Mouse (Mus musculus) spleen, embryonic (tissue): ENCODE data around the gene Gm14685.
"Not testable (repeated sequence)": the region's sequence is repeated elsewhere in the genome, so short reads cannot be mapped to it uniquely, and the experiment has no call there.

ENCODE experiments used
- CTCF ChIA-PET: fragments of 350-600 bp; sonication (Branson Sonifier 250); formaldehyde crosslinking; loops from one replicate; lab custom pipeline; 2022; lab: Charles Lee

The Gm14685 gene

GRCm38 (mm10) chrX:73116747-73117146 is at the start of gene Gm14685:
Gm14685 (plus strand) TSS chrX:73117047.
- CTCF ChIA-PET: not testable (repeated sequence)

GRCm38 (mm10) chrX:73082267-73083055 is 34.4 kb upstream of the Gm14685 start, which contains the start of gene Xlr4a:
Xlr4a (minus strand) TSS chrX:73082478.
- CTCF ChIA-PET: not testable (repeated sequence)

DNA sequence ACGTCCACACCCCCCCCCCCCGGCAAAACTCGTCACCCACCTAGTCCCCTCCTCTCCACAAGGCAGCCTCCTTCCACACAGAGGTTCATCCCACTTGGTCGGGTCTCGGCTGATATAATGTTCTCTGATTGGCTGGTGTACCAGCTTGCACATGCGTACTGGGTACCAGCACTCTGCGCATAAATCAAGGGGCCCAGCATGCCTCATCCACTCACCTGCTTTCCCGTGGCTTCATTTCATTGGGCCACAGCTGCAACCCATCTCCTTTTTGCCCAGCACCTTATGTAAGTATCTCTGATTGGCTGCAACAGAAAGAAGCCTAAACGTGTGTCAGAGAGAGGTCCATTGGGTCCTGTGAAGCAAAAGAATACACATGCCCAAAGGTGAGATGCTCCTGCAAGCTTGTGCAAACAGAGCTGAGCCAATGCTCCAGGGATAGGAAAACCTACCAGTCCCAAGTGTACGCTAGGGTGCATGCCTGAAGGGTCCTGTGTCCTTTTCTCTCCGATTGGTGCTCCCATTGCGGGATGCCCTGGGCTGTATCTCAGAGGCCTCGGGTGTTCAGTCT is 19.8 kb upstream of the Gm14685 start, which contains the start of gene Xlr3a:
TSS of gene Xlr3a (minus strand) at position 155 of the 568 bp plus-strand sequence.
- CTCF ChIA-PET: not testable (repeated sequence)

- CTCF ChIA-PET: not testable (repeated sequence)
These were observed 6.3 kb downstream of the Gm14685 start for GRCm38 (mm10) chrX:73122859-73123829.

DNA sequence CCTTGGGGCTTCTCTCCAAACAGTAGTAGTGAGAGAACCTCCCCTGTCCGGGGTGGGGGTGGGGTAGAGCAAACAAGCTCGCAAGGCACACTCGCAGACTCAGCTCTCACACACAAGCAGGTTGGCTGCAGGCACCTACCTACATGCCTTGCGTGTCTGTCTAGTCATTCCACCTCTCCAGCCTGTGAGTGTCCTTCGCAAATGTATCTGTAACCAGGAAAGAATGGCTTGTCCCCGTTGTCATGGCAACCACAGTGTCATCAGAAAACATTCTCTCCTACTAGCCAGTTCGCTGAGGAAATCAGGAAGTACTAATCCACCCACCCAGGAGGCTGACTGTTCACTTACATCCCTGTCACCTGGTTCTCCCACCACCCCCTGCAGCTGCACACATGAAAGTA is 26.4 kb downstream of the Gm14685 start:
- CTCF ChIA-PET: not testable (repeated sequence)

DNA sequence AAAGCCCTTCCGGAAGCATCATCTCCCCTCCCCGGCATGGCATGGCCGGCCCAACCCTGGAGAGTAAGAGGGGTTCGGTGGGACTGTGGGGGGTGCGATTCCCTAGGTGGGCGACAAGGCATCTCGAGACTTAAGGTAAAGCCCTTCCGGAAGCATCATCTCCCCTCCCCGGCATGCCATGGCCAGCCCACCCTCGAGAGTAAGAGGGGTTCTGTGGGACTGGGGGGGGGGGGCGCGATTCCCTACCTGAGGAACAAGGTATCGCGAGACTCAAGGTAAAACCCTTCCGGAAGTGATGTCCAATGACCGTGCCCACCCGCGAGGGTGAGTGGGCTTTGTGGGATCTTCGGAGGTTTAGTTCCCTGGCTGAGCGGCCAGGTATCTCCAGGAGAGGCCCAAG is 31.6 kb downstream of the Gm14685 start, which contains the start of gene Xlr5b:
TSS of gene Xlr5b (plus strand) at position 301 of the 400 bp plus-strand sequence.
- CTCF ChIA-PET: not testable (repeated sequence)

- CTCF ChIA-PET: not testable (repeated sequence)
These were observed 32.5 kb downstream of the Gm14685 start, which contains the start of gene DXBay18 for GRCm38 (mm10) chrX:73149350-73149749. DXBay18 (minus strand) TSS chrX:73149450.

DNA sequence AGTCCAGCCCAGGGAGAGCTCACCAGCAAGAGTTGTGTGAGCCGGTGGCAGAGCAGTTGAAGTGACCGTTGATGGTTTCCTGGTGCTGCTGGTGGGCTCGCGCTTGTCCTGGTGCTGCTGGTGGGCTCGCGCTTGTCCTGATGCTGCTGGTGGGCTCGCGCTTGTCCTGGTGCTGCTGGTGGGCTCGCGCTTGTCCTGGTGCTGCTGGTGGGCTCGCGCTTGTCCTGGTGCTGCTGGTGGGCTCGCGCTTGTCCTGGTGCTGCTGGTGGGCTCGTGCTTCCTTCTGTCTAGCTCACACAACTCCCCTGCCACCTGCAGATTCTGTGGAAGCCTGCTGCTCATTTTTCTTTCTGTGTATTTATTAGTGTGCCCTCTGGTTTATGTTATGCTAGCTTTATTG is 60.0 kb downstream of the Gm14685 start, which contains the start of gene Spin2d:
TSS of gene Spin2d (minus strand) at position 101 of the 400 bp plus-strand sequence.
- CTCF ChIA-PET: not testable (repeated sequence)
